In the genomic region with DNA sequence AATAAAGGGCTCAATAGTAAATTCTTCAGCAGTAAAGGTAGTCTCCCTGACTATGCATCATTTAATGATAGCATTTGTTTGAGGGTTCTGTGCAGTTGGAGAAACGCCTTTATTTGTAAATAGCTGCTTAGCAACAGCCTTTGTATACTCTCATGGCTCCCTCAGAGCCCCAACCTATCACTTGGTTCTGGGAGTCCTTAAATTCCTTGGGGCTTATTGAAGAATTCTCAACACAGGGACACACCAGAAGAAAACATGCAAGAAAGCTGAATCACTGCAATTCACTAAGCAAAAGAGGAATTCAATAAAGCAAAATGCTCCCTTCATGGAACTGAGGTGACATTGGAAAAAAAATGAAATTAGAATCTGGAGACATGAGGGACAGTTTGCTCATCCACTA, we compare ENCODE assay signal across 29 mouse cellular contexts.
A peak's percentile ranks its signal among the peaks of the same experiment; 100 is the strongest.
DNase-seq lines count a peak whose midpoint lies in the region; ATAC-seq and TF ChIP-seq lines count a peak whose summit lies in the region.
"Had no signal": no experiment of that assay in that cellular context is flagged by ENCODE, and none has a peak within 500 bp of the region (broad histone marks: within the 10 kb centered on the region; RNA-seq: fewer than 3 reads in every experiment).

No protein-coding gene starts in this region.

- CTCF ChIA-PET in Patski (lab: Charles Lee), result interaction anchor here (0.7 kb wide), 1 partner anchor 392 kb away, joined by 3 read pairs; no protein-coding TSS in a partner anchor

- WGBS in intestine, postnatal 0 days, result 11% methylated on average over 1 of the region's 1 CpGs

- H3K4me2 ChIP-seq in myocyte (ENCODE audit: low read depth), result peak overlapping the region; percentile 55
- H3K4me2 ChIP-seq in intestine, postnatal 0 days (replicated peaks; ENCODE audit: low read depth), result no peak overlapping the region
- H3K4me2 ChIP-seq: embryonic facial prominence, embryonic 12.5 days; forebrain, embryonic 13.5 days; heart, embryonic 12.5 days; heart, embryonic 15.5 days; hindbrain, embryonic 14.5 days had no signal

- H3K9me3 ChIP-seq in intestine, postnatal 0 days (ENCODE audit: control insufficient read depth), result no peaks in the 10 kb centered on the region
- H3K9me3 ChIP-seq: embryonic facial prominence, embryonic 12.5 days; forebrain, embryonic 10.5 days; forebrain, embryonic 13.5 days; heart, embryonic 12.5 days; heart, embryonic 15.5 days had no signal

- POLR2A ChIA-PET in Patski (lab: Charles Lee), result no interaction called here

- no peak for TF ChIP-seq CTCF in Patski (IDR thresholded peaks at IDR 0.05)
- TF ChIP-seq CTCF in intestine, postnatal 0 days (IDR thresholded peaks at IDR 0.05; ENCODE audit: low read depth), result no peak

- H3K4me3 ChIP-seq in myocyte, result no peak overlapping the region
- no peak overlapping the region for H3K4me3 ChIP-seq in intestine, postnatal 0 days (ENCODE audit: low read depth, low read length)
- H3K4me3 ChIP-seq: embryonic facial prominence, embryonic 12.5 days; forebrain, embryonic 10.5 days; forebrain, embryonic 13.5 days; gastrocnemius, adult 2 months; heart, embryonic 12.5 days; heart, embryonic 15.5 days had no signal

- peak; percentile 25 for DNase-seq in heart, adult 11 months
- DNase-seq in heart, postnatal 36 days, result no peak
- peak; percentile 39 for DNase-seq in 3T3-L1 (ENCODE audit: low read depth, low spot score)
- DNase-seq in Patski (ENCODE audit: low read depth, low spot score), result no peak
- no peak for DNase-seq in adipocyte (ENCODE audit: low spot score)
- DNase-seq: adrenal gland, adult 8-10 months; adrenal gland, postnatal 25 days; cerebellum, adult 11-12 months; cerebellum, adult 8-10 months; cerebellum, postnatal 10 days; cerebellum, postnatal 36 days; gastrocnemius, adult 2 months; gastrocnemius, postnatal 14 days; heart, adult 18-20 months; heart, postnatal 10 days; heart, postnatal 4 days had no signal

- peak; percentile 94 for ATAC-seq in Patski
- no peak for ATAC-seq in intestine, postnatal 0 days
- ATAC-seq: CD4-positive, CD25-positive, alpha-beta regulatory T cell, adult 4 months; forebrain, embryonic 13.5 days; forebrain, embryonic 16.5 days; hindbrain, postnatal 0 days; inflammation-experienced regulatory T-cells, adult 6 months; intestine, embryonic 16.5 days had no signal

- H3K27me3 ChIP-seq in Patski (no peaks in the 10 kb centered on the region), myocyte (ENCODE audit: control insufficient read depth, insufficient read depth, insufficient read length) (no peaks in the 10 kb centered on the region)
- H3K27me3 ChIP-seq in intestine, postnatal 0 days (replicated peaks; ENCODE audit: control insufficient read depth, insufficient read depth, low read length), result no peaks in the 10 kb centered on the region
- H3K27me3 ChIP-seq: embryonic facial prominence, embryonic 12.5 days; forebrain, embryonic 13.5 days; heart, embryonic 12.5 days; heart, embryonic 15.5 days had no signal

- H3ac ChIP-seq in myocyte (ENCODE audit: control insufficient read depth, insufficient read length), result no peak overlapping the region

- no peak overlapping the region for H3K9ac ChIP-seq in intestine, postnatal 0 days (ENCODE audit: low read depth, low read length)
- H3K9ac ChIP-seq: embryonic facial prominence, embryonic 12.5 days; forebrain, embryonic 13.5 days; heart, embryonic 12.5 days; heart, embryonic 15.5 days; hindbrain, embryonic 14.5 days had no signal

- no peaks in the 10 kb centered on the region for H3K4me1 ChIP-seq in intestine, postnatal 0 days (replicated peaks; ENCODE audit: control insufficient read depth, insufficient read depth, low read length)
- H3K4me1 ChIP-seq: embryonic facial prominence, embryonic 12.5 days; forebrain, embryonic 10.5 days; forebrain, embryonic 13.5 days; heart, embryonic 12.5 days had no signal

- intact Hi-C loops in heart, postnatal 36 days (cut with DNase I), result no loop called here

- in situ Hi-C loops in Patski (cut with MboI; ENCODE audit: low pct_unique_long_range_greater_than_20kb), result no loop called here

- no peaks in the 10 kb centered on the region for H3K36me3 ChIP-seq in myocyte (ENCODE audit: control insufficient read depth, insufficient read depth)
- H3K36me3 ChIP-seq in intestine, postnatal 0 days (ENCODE audit: control insufficient read depth, insufficient read depth), result no peaks in the 10 kb centered on the region
- H3K36me3 ChIP-seq: embryonic facial prominence, embryonic 12.5 days; forebrain, embryonic 10.5 days; heart, embryonic 12.5 days; heart, embryonic 15.5 days had no signal

- no peak overlapping the region for H3K27ac ChIP-seq in intestine, postnatal 0 days (ENCODE audit: low read depth, low read length)
- H3K27ac ChIP-seq: embryonic facial prominence, embryonic 12.5 days; forebrain, embryonic 10.5 days; forebrain, embryonic 13.5 days; gastrocnemius, adult 2 months; heart, embryonic 15.5 days; hindbrain, embryonic 14.5 days; hindbrain, postnatal 0 days had no signal

- H3K79me2 ChIP-seq in myocyte (ENCODE audit: control insufficient read depth, insufficient read depth), result no peaks in the 10 kb centered on the region

- TF ChIP-seq POLR2A in myocyte (IDR thresholded peaks at IDR 0.05; ENCODE audit: insufficient read length, low read depth), result no peak

TF ChIP-seq in myocyte, 11 proteins besides CTCF, POLR2A, EP300 and RAD21:
- no peak for TF ChIP-seq SRF (IDR thresholded peaks at IDR 0.05; ENCODE audit: control insufficient read depth, insufficient read length, low read depth)
- no peak for TF ChIP-seq MYOD1 (IDR thresholded peaks at IDR 0.05; ENCODE audit: control insufficient read depth in 1 of 3, insufficient read length in 2 of 3, low read depth in 2 of 3)
- TF ChIP-seq TCF12 (IDR thresholded peaks at IDR 0.05; ENCODE audit: insufficient read depth, poor library complexity, severe bottlenecking), result no peak
- no peak for TF ChIP-seq E2F4 (IDR thresholded peaks at IDR 0.05; ENCODE audit: insufficient read depth)
- no peak for TF ChIP-seq TCF3 (IDR thresholded peaks at IDR 0.05; ENCODE audit: insufficient read length, low read depth)
- no peak for TF ChIP-seq USF1 (IDR thresholded peaks at IDR 0.05; ENCODE audit: low read depth)
- TF ChIP-seq CEBPB (IDR thresholded peaks at IDR 0.05; ENCODE audit: insufficient read depth, poor library complexity, severe bottlenecking), result no peak
- no peak for TF ChIP-seq MAX (IDR thresholded peaks at IDR 0.05; ENCODE audit: low read depth)
- TF ChIP-seq POLR2AphosphoS2 (IDR thresholded peaks at IDR 0.05; ENCODE audit: insufficient read length, low read depth), result no peak
- TF ChIP-seq MYOG (IDR thresholded peaks at IDR 0.05; ENCODE audit: control insufficient read depth in 1 of 3, insufficient read depth in 1 of 3, insufficient read length in 2 of 3, low read depth in 2 of 3), result no peak
- no peak for TF ChIP-seq REST (IDR thresholded peaks at IDR 0.05; ENCODE audit: insufficient read depth, insufficient read length)

Comparison
In these comparisons a context has a peak if more than half of its experiments do, and no peak if none do; other contexts are left out.
1. DNase-seq: peak in heart, adult 11 months (single experiment) and 3T3-L1 (single experiment); none in heart, postnatal 36 days (0 of 2), Patski (single experiment) and adipocyte (single experiment).